Mouse (Mus musculus) stomach, postnatal 0 days (tissue): ENCODE results near the gene Rgs3.

ENCODE experiments used
- CTCF ChIP-seq: IDR thresholded peaks from 2 replicates; pipeline ENCODE4 v1.5.1; 2016; ENCODE audit warnings: antibody characterized with exemption, low read depth, mild to moderate bottlenecking, moderate library complexity
- EP300 ChIP-seq: optimal IDR thresholded peaks from 2 replicates; pipeline ENCODE3; 2016; ENCODE audit warnings: antibody characterized with exemption

DNA sequence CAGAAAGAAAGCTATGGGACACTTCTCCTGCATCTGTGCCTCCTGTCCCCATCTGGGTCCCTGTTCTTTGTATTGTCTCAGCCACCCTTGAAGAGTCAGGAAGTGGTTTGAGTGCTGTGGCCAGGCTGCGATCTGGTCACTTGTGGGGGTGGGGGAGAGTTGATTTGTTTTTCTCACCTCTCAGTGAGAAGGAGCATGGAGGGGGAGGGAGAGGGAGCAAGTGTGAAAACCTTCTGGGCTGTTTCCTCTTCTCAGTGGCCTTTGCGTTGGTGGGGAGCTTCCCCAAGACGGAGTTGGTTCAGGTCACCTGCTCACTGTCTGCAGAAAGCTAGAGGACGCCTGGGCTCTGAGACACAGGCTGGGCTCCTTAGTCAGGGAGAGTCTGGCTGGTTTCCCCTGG, 70.3 kb downstream of the Rgs3 start:
- no peak for TF ChIP-seq CTCF
- TF ChIP-seq EP300, result no peak
